Mouse (Mus musculus) hindlimb bud, embryonic 11.5 days (tissue): ENCODE data around the gene Cd200r4.
"Not testable (repeated sequence)": the region's sequence is repeated elsewhere in the genome, so short reads cannot be mapped to it uniquely, and the experiment has no call there.

Source experiments
- DNase-seq: peaks from one replicate; pipeline ENCODE4 v3.0.0-alpha.2; 2012; ENCODE audit warnings: low read depth, low spot score; ENCODE audit errors: extremely low spot score

The Cd200r4 gene

DNA sequence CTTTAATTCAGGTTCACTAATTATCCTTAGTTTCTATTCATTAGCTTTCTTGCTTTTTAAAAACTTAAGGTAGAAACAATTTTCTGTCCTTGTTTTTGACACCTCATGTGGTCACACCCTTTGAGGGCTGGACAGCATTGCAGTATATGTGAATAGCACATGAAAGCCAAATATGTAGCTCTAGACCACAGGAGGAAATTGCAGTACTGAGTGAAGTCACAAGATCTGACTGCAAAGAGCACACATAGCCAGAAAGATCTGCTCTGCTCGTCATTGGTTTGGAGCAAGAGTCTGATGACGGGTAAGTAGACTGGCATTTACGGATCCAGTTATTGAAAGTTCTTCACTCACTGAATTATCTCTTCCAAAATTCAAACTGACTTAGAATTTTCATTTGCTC is at the start of gene Cd200r4:
Cd200r4 (plus strand) TSS at position 190 of the 400 bp plus-strand sequence.
- no peak for DNase-seq

DNA sequence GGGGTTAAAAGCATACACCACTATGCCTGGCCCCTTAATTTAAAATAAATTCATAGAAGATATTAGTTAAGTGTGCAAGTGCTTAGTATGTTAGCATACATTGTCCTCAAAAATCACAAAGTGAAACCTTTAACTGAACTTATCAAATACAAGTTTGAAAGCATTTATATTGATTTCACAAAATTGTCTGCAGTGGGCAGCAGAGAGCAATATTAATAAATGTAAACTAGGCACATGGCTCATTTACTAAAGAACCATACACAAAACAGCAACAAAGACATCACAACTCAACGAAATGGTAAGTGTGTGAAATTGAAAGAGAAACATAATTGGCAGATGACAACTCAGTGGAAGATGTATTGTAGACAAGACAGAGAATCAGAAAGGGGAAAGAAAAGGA is 49.7 kb upstream of the Cd200r4 start:
- no peak for DNase-seq

DNA sequence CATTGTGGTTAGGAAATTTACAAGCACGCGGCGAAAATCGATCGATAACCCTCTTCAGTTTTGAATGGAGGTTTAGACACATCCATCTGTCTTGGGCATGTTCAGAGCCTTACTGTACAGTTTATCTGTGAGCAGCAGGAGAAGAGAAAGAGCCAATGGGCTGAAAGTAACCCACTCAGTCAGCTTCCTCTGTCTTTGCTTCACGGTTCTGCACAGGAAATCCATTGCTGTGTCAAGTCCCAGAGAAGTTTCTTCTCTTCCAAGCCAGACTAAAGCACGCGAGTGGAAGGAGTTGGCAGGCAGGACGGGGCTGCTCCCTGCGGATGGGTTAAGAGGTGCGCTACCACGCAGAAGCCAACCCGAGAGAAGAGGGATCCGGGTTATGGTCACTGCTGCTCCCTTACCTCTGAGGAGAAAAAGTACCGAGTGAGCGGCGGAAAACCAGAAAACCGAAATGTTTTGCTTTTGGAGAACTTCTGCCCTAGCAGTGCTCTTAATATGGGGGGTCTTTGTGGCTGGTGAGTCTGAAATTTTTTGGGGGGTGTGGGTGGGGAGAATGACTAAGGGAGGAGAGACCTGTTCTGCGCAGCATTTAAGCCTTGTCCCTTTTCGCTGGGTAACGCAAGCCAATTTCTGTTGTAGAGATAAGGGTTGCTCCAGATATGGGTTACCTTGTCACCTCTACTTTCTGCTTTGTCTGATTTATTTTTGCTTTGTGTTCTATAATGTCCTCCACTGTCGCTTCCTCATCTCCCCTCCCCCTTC is 45.8 kb upstream of the Cd200r4 start, which contains the start of gene Cd200r1:
Cd200r1 (plus strand) TSS at position 182 of the 765 bp plus-strand sequence.
- DNase-seq = no peak

DNA sequence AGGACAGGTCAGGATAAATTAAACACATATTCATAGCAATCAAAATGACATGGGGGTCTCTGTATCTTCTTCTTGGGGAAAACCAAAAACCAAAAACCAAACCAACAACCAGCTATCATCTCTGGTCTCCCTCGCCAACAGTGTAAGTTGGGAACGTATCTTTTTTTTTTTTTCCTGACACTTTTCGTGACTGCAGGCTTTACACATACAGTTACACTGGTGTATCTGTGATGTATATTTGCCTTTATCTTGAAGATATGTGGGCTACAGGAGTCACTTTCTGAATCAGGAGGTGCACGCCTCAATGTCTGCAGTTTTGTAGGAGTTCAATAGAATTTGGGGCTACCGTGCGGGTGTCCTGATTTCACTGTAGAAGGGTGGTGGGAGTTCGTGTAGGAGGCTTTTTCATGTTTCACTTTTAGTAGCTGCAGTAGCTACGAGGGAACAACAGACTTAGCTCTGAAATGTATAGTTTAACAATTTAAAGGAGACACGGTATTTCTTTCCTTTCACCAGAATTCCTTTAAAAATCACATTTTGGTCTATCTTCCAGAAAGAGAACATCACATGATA is 45.1 kb upstream of the Cd200r4 start:
- no peak for DNase-seq

DNA sequence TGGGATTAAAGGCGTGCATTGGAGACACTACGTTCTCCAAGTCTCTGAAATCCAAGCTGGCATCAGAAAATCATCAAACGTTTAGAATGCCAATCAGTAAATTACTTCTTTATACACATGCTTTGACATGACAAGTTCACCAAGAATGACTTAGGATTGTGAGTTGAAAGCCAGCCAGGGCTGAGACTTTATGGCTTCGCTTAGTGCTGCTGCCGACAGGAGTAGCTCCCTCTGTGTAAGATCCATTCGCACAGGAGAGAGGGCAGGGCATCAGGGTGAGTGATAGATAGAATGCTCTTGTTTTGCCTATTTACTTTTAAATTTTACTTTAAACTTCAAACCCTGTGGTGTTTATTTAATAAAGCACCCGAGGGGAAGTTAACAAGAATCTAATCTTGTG is 44.0 kb upstream of the Cd200r4 start:
- DNase-seq = no peak

DNA sequence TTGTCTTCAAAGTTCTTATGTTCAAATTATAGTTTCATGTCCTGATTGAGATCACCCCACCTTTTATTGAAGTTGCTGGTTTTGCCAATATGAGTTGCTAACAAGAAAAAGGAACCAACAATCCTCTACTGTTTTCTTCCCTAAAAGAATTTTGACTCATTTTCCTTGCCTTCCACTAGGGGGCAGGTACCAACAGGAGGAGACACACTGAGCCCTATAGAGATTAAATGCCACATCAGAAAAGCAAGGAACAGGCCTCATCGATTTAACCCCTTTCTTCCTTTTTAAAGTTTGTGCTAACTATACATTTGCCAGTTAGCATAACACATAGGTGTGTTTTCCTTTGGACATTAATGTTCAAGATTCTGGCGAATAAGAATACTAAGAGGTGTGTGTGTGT is 43.6 kb upstream of the Cd200r4 start:
- DNase-seq = no peak

DNA sequence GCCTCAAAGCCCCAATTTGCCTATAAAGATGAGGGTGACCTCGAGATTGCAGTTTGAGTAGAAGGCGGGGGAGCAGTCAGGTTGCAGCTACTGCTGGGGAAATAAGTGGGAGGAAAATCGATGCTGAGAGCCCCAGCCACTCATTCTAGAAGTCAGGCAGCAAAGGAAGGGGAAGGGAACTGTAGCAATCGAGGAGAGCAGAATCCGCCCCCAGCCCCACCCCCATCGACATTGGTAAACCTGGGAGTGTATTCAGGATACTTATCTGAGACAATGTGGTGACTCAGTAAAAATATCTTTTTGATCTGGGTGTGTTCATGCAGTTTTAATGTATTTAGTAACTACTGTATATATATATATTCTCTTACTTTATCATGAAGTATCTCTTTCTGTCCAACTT is 39.0 kb upstream of the Cd200r4 start:
- no peak for DNase-seq

DNA sequence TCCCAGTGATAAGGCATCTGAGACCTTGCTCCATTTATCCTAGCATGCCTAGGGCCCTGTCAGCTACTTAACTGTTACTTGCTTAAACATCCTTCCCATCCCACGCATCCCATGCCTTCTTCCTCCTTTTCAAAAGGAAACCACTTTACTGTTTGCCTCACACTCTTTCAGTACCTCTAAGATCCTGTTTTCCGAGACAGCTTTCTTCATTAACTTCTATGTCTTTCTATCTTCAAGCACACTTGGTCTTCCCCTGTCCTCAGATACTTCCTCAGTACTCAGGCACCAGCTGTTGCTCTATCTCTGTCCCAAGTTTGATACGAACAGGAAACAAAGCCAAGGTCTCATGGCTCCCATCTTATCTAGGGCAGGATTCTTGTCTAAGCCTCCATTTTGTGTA is 37.9 kb upstream of the Cd200r4 start:
- DNase-seq = no peak

DNA sequence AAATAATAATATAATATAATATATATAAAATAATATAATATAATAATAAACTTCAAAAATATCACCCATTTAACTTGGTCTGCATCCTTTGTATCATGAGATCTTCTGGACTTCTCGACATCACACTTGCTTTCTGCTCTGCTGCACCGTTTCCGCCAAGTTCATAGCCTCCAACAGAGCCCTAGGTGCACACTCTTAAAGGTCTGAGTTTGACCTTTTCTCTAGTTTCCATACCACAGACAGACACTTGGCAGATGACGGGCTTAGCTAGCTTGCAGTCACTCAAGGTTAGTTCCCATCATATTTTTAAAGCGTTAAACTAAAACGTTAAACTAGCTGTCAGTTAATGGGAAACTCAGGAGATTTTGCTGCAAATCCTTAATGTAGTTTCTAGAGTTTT is 37.3 kb upstream of the Cd200r4 start:
- no peak for DNase-seq

DNA sequence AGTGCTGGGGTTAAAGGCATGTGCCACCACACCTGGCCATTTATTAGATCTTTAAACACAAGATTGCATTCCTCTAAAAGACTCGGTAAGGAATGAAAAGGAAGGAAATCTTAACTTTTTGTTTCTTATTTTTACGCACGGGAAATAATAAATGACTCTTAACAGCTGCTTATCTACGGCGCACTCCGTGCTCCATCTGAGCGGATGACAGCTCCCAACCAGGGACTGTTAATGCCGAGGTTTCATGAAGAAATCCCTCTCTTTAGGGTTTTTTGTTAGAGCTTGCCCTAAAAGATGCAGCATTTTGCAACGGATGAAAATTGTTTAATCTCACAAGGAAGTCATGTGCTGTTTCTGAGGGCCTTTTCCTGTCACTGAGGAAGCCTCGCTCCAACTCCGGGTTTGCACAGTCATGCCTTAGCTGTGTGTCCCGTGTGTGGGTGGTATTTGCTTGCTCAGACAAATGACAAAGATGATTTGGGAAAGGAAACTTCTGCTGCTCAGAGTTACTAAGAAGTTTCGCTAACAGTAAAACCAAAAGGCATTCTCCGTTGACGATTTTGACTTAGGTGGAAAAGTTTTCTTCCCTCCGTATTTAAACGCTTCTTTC is 32.9 kb upstream of the Cd200r4 start:
- DNase-seq = no peak

DNA sequence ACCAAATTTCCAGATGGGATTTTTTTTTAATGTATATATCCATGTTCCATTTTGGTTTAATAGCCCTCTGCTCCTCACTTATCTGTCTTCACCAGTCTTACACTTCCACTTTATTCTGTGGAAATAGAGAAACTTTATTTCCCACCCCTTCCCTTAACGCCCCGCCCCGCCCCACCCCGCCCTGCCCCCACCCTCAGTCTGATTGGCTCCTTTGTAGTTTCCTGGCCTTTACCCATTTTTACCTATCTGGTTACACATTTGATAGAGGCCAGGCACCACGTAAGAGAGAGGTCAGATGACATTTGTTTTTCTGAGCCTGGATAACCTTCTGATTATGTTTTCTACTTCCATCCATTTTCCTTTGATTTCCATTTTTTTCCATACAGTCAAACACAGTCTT is 32.0 kb upstream of the Cd200r4 start:
- no peak for DNase-seq

DNA sequence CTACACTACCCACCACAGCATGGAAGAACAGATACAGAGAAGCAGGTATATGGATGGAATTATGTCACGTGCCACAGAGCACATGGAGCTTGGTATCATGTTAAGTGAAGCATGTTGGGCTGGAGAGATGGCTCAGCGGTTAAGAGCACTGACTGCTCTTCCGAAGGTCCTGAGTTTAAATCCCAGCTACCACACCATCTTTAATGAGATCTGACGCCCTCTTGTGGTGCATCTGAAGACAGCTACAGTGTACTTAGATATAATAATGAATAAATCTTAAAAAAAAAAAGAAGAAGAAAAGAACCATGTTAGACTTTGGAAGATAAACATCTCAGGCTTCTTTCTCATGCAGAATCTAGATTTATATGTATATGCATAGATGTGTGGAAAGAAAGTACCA is 30.8 kb upstream of the Cd200r4 start:
- DNase-seq = no peak

DNA sequence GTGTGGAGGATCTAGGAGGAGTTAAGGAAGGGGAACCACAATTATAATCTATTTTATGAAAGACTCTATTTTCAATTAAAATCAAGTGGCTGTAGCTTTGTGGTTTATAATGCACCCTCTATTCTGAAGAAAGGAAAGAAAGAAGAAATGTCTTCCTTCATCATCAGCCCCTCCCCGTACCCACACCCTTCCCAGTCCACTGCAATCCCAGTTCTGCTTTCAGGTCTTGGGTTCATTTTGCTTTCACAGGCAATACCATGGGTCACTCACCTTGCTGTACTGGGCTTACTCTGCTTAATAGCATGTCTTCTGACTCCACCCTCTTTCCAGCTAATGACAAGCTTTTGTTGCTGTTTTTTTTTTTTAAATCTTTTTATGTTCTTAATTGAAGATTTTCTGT is 24.6 kb upstream of the Cd200r4 start:
- DNase-seq = no peak

DNA sequence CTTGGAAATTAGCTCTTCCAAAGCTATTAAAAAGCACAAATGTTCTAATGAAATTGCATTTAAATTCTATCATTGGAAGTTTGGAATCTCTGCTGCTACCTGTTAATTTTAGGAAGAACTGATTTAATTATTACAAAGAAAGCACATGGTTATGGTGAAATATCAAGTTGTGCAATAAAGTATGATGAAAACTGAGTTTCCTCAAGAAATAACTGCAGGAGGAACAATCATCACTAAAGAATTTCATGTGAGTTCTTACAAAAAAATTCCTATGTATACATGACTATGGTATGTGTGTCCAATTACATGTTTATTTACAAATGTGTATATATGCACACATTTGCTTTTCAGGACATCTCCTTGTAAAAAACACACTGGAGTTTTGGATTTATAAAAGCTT is 17.1 kb upstream of the Cd200r4 start:
- DNase-seq = no peak

DNA sequence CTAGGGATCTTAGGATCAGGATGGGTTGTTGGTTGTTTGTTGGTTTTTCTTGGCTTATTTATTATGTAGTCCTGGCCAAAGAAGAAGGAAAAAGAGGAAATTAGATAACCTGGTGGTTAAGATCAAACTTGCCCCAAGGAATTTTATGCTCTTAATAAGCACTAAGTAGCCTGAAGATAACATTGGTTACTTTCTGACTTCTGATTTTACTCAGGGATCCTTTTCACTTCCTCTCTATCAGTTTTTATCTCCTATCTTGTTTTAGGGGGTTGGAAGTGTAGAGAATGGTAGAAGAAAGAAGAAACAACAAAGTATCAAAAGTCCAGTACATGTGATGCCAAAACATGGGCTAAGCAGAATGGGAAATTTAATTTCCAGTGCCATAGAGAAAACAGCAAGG is 5.6 kb upstream of the Cd200r4 start:
- DNase-seq = no peak

DNA sequence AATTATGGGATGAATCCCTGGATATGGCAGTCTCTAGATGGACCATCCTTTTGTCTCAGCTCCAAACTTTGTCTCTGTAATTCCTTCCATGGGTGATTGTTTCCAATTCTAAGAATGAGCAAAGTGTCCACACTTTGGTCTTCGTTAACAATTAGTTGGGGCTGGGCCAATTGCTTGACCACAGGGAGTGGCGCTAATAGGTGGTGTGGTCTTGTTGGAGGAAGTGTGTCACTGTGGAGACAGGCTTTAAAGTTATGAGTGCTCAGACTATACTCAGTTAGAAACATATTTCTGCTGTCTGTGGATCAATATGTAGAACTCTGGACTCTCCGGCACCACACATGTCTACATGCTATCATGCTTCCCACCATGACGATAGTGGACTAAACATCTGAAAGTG is 1.3 kb upstream of the Cd200r4 start:
- not testable (repeated sequence) for DNase-seq

DNA sequence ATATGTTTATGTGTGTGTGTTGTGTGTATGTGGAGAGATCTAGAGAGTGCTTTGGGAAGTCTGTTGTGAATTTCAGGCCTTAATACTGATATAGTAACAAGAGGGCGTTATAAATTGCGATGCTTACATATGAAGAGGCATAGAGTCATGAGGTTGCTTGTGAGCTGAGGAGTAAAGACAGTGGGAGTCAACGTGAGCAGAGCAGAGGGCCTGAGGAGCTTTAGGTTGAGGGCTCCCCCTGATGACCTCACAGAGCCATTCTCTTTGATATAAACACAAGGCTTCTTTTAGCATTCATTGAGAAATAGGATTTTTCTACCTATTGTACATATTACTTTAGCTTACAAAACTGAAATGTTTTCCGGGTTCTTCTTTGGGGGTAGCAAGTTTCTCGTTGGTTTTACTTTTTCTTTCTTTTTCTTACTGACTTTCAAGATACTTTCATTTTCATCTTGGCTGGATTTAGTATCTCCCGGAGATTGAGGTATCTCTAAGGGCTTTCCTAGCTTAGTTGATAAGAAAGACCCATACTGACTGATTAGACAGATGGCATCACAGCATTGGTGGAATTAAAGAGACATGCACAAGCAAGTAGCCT is 1.0 kb downstream of the Cd200r4 start:
- DNase-seq = no peak

DNA sequence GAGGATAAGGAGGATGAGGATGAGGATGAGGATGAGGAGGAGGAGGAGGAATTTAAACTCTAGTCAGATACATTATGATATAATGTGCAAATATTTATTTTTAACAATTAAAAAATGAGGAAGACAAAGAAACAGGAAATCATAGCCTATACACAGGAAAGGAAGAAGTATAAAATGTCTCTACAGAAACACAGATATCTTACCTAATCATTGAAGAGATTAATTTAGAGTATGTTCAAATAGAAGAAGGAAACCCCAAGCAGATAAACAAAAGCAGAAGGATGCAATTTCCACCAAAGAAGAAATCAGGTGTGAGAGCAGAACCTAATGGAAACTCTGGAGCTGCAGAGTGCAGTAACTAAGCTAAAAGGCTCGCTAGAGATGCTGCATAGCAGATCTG is 6.5 kb downstream of the Cd200r4 start:
- no peak for DNase-seq

DNA sequence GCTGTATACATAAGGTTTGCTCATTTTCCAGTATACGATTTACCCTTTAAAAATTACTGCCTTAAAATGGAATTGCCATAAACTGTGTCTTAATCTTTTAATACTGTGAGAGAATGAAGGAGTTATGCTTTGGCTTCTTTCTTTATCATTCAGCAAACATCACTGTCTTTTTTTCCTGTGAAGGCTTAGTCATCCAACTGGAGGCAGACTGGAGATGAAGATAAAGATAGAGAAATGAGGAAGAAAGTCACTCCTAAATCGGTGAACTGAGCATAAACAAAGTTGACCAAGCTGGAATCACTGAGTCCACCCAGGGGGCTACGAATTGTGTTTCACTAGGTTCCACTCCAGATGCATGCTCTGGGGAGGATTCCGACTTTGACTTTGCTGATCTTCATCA is 9.0 kb downstream of the Cd200r4 start:
- DNase-seq = no peak

DNA sequence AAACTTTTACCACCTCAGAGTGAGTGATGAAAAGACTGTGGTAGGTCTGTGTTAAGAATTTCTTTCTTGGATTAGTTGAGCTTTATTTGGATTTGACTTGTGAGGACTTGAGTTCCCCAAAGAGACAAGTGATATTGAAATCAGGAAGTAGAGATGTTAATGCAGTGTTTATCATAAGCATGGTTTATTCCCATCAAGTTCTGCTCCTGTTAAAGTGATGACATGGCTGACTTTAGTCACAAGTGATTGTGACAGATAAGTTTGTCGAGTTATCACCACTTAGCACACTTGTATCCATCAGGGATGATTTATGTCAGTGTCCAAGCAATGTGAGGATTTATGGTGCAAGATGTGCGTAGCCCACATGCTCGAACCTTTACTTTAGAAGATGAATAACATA is 20.8 kb downstream of the Cd200r4 start:
- no peak for DNase-seq

DNA sequence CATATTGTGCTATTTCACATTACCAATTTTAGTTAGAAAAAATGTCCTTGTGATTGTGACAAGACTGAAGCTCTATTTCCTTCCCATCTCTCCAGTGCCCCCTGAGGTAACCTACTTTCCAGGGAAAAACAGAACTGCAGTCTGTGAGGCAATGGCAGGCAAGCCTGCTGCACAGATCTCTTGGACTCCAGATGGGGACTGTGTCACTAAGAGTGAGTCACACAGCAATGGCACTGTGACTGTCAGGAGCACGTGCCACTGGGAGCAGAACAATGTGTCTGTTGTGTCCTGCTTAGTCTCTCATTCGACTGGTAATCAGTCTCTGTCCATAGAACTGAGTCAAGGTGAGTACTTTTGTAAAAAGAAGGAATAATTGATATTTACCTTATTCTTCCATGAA is 21.7 kb downstream of the Cd200r4 start:
- not testable (repeated sequence) for DNase-seq

DNA sequence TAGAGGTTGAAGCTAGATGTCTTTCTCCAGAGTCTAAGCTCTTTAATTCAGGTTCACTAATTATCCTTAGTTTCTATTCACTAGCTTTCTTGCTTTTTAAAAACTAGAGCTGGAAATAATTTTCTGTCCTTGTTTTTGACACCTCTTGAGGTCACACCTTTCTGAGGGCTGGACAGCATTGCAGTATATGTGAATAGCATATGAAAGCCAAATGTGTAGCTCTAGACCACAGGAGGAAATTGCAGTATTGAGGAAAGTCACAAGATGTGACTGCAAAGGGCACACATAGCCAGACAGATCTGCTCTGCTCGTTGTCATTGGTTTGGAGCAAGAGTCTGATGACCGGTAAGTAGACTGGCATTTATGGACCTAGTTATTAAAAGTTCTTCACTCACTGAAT is 55.3 kb downstream of the Cd200r4 start, which contains the start of gene Cd200r2:
Cd200r2 (plus strand) TSS at position 301 of the 400 bp plus-strand sequence.
- DNase-seq = no peak
